Comparison of ENCODE assay signal across 8 mouse cellular contexts in genomic region chr3:129969432-129970395, GRCm38 (mm10). TPM values are rescaled to one million over a fixed set of nuclear protein-coding genes. Genes with fewer than 3 reads are reported as not detected.
DNase-seq lines count a peak whose midpoint lies in the region; ATAC-seq and TF ChIP-seq lines count a peak whose summit lies in the region.

Gene Mcub, minus strand, starts transcription at chr3:129970206.

- H3K27ac ChIP-seq in bone marrow, adult 2 months (ENCODE audit: control insufficient read depth, insufficient read depth, low read depth, low read length, poor library complexity) = peak within 1 kb of the TSS; percentile 57
- H3K27ac ChIP-seq in hindbrain, embryonic 15.5 days (replicated peaks) = no peak within 1 kb of the TSS
- H3K27ac ChIP-seq in liver, embryonic 12.5 days = peak within 1 kb of the TSS; percentile 45

- TF ChIP-seq CTCF in bone marrow, adult 2 months (IDR thresholded peaks at IDR 0.05; ENCODE audit: control insufficient read depth, insufficient read depth, low read length) = no peak

- peak within 1 kb of the TSS; percentile 38 for H3K9ac ChIP-seq in hindbrain, embryonic 15.5 days
- H3K9ac ChIP-seq in liver, embryonic 12.5 days = peak within 1 kb of the TSS; percentile 66

- peaks cover 12% of the 10 kb centered on the region for H3K27me3 ChIP-seq in hindbrain, embryonic 15.5 days
- peaks cover 50% of the 10 kb centered on the region for H3K27me3 ChIP-seq in liver, embryonic 12.5 days (replicated peaks)

- WGBS in bone marrow, adult 2 months = 1% methylated on average over 63 of the region's 63 CpGs
- under 1% methylated on average over 62 of the region's 63 CpGs for WGBS in hindbrain, embryonic 15.5 days
- WGBS in liver, embryonic 12.5 days (ENCODE audit: insufficient replicate concordance) = under 1% methylated on average over 63 of the region's 63 CpGs

- H3K9me3 ChIP-seq in hindbrain, embryonic 15.5 days = no peaks in the 10 kb centered on the region
- H3K9me3 ChIP-seq in liver, embryonic 12.5 days (replicated peaks) = no peaks in the 10 kb centered on the region

- TF ChIP-seq POLR2A in bone marrow, adult 2 months (IDR thresholded peaks at IDR 0.05; ENCODE audit: borderline replicate concordance, control insufficient read depth, low read depth, low read length) = no peak; the same call in 1 of the 2 replicates

- no peaks in the 10 kb centered on the region for H3K36me3 ChIP-seq in hindbrain, embryonic 15.5 days
- no peaks in the 10 kb centered on the region for H3K36me3 ChIP-seq in liver, embryonic 12.5 days

- peak; percentile 76 for ATAC-seq in hindbrain, embryonic 15.5 days (ENCODE audit: low FRiP score, low read depth)
- peak; percentile 87 for ATAC-seq in liver, embryonic 12.5 days
- peak; percentile 87 for ATAC-seq in monocyte, adult 5-6 weeks (replicated peaks; ENCODE audit: insufficient number of reproducible peaks, low FRiP score, low TSS enrichment, poor library complexity, severe bottlenecking)

- H3K4me2 ChIP-seq in hindbrain, embryonic 15.5 days = peak within 1 kb of the TSS; percentile 96
- H3K4me2 ChIP-seq in liver, embryonic 12.5 days = peak within 1 kb of the TSS; percentile 95

- H3K4me3 ChIP-seq in bone marrow, adult 2 months (replicated peaks; ENCODE audit: control insufficient read depth, low read depth, low read length) = peak within 1 kb of the TSS; percentile 66
- peak within 1 kb of the TSS; percentile 49 for H3K4me3 ChIP-seq in hindbrain, embryonic 15.5 days
- peak within 1 kb of the TSS; percentile 66 for H3K4me3 ChIP-seq in liver, embryonic 12.5 days

- DNase-seq in ES-CJ7 (ENCODE audit: low read depth, low spot score) = peak; percentile 12
- DNase-seq in forelimb bud, embryonic 11.5 days (ENCODE audit: low read depth, low spot score) = peak; percentile 44
- DNase-seq in thymus, adult 18-20 months = peak; percentile 32 to 40
- DNase-seq in layer of hippocampus, adult 9-11 months = no peak

- H3K4me1 ChIP-seq in bone marrow, adult 2 months (ENCODE audit: control insufficient read depth, insufficient read depth, low read length) = peaks cover 1% of the 10 kb centered on the region
- H3K4me1 ChIP-seq in hindbrain, embryonic 15.5 days (replicated peaks) = peaks cover 22% of the 10 kb centered on the region
- peaks cover 18% of the 10 kb centered on the region for H3K4me1 ChIP-seq in liver, embryonic 12.5 days

RNA-seq across cellular contexts. Expression of gene Mcub, which starts in this region (rescaled TPM):
- 2.3 TPM in 1 of 2 replicates, not detected in the other for polyA plus RNA-seq in bone marrow, adult 2 months (2011; ENCODE audit: insufficient read depth, insufficient read length, low replicate concordance, missing spikeins)
- 5.6 and 6.3 TPM in 2 replicates for polyA plus RNA-seq in hindbrain, embryonic 15.5 days (2015; fragmentation: Nextera tagmentation; extraction: Ambion mirVana)
- 6.5 and 6.6 TPM in 2 replicates for polyA plus RNA-seq in liver, embryonic 12.5 days (2016; fragmentation: Nextera tagmentation; extraction: Ambion mirVana)
- total RNA-seq in monocyte, adult 5-6 weeks (2017) = 28.2 to 53.7 TPM (median 52.6 TPM) in 3 replicates
